Mouse (Mus musculus) heart, embryonic 11.5 days (tissue): Measurements from ENCODE around the gene Smo. TPM values are rescaled to one million over a fixed set of nuclear protein-coding genes. Genes with fewer than 3 reads are reported as not detected.

Source experiments
- ATAC-seq: fragments of 200-750 bp; cut with Nextera tagmentation; replicated peaks from 2 replicates; pipeline ENCODE4 v1.8.0; 2017; ENCODE audit warnings: moderate library complexity; ENCODE audit not compliant: insufficient number of reproducible peaks, low FRiP score, low TSS enrichment
- H3K27ac ChIP-seq: fragments of 300-500 bp; sonication (generic); 2 replicates; pipeline ENCODE4 v1.5.1; 2014; ENCODE audit warnings: mild to moderate bottlenecking, low read depth, low read length
- H3K27me3 ChIP-seq: fragments of 300-500 bp; sonication (generic); 2 replicates; pipeline ENCODE4 v1.6.1; 2014; ENCODE audit warnings: mild to moderate bottlenecking, low read length, mixed read lengths; ENCODE audit not compliant: control insufficient read depth, insufficient read depth
- H3K36me3 ChIP-seq: fragments of 300-500 bp; sonication (generic); 2 replicates; pipeline ENCODE4 v1.6.1; 2014; ENCODE audit warnings: mild to moderate bottlenecking, low read length, moderate library complexity, mixed read lengths; ENCODE audit not compliant: control insufficient read depth, insufficient read depth
- H3K4me1 ChIP-seq: fragments of 300-500 bp; sonication (generic); 2 replicates; pipeline ENCODE4 v1.6.1; 2014; ENCODE audit warnings: low read length; ENCODE audit not compliant: control insufficient read depth, insufficient read depth
- H3K4me2 ChIP-seq: fragments of 300-500 bp; sonication (generic); 2 replicates; pipeline ENCODE4 v1.6.1; 2014; ENCODE audit warnings: mild to moderate bottlenecking, moderate library complexity
- H3K4me3 ChIP-seq: fragments of 300-500 bp; sonication (generic); 2 replicates; pipeline ENCODE4 v1.5.1; 2014; ENCODE audit warnings: low read depth, low read length
- H3K9ac ChIP-seq: fragments of 300-500 bp; sonication (generic); 2 replicates; pipeline ENCODE4 v1.6.1; 2014; ENCODE audit warnings: mild to moderate bottlenecking, low read depth, low read length, moderate library complexity
- H3K9me3 ChIP-seq: fragments of 300-500 bp; sonication (generic); replicated peaks from 2 replicates; pipeline ENCODE4 v1.6.1; 2016; ENCODE audit warnings: low read length; ENCODE audit not compliant: control insufficient read depth
- WGBS: fragments of 180-500 bp; shearing (Covaris S2); extraction: QIAGEN DNeasy Blood & Tissue Kit; methylation state at CpG from one replicate; pipeline ENCODE4 v1.1.7; 2014; ENCODE audit not compliant: insufficient replicate concordance; 5-methylcytosine and 5-hydroxymethylcytosine counted together
- polyA plus RNA-seq: library from polyadenylated mRNA; unstranded; fragments of >200 nt; fragmentation: Nextera tagmentation; extraction: Ambion mirVana; gene quantifications from 2 replicates; pipeline ENCODE4 v1.2.1, GENCODE M21; 2014

Smo gene
- polyA plus RNA-seq, 1 experiment from 2014 or later = 22.4 TPM

DNA sequence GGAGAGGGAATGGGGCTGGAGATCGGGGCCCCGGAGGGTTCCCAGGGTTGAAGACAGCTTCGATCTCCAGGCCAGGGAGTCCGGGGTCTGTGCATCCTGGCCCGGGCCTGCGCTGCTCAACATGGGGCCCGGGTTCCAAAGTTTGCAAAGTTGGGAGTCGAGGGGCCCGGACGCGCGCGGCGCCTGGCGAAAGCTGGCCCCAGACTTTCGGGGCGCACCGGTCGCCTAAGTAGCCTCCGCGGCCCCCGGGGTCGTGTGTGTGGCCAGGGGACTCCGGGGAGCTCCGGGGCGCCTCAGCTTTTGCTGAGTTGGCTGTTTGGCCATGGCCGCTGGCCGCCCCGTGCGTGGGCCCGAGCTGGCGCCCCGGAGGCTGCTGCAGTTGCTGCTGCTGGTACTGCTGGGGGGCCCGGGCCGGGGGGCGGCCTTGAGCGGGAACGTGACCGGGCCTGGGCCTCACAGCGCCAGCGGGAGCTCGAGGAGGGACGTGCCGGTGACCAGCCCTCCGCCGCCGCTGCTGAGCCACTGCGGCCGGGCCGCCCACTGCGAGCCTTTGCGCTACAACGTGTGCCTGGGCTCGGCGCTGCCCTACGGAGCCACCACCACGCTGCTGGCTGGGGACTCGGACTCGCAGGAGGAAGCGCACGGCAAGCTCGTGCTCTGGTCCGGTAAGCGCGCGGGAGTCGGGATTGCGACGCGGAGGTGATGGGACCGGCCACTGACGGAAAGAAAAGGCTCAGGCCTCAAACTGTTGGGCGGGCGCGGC is 567 bp downstream of the Smo start:
- ATAC-seq = peak; percentile 60
- Histone ChIP-seq H3K27ac (peak overlapping the region; percentile 98), H3K36me3 (no peaks in the 10 kb centered on the region), H3K4me2 (peak overlapping the region; percentile 84), H3K4me3 (peak overlapping the region; percentile 92), H3K9me3 (no peaks in the 10 kb centered on the region), H3K27me3 (no peaks in the 10 kb centered on the region), H3K4me1 (0 out of 2 replicates have a peak, but pooled peaks cover 3% of the 10 kb centered on the region), H3K9ac (peak overlapping the region; percentile 96)
- WGBS = under 1% methylated on average over 75 of the region's 75 CpGs

DNA sequence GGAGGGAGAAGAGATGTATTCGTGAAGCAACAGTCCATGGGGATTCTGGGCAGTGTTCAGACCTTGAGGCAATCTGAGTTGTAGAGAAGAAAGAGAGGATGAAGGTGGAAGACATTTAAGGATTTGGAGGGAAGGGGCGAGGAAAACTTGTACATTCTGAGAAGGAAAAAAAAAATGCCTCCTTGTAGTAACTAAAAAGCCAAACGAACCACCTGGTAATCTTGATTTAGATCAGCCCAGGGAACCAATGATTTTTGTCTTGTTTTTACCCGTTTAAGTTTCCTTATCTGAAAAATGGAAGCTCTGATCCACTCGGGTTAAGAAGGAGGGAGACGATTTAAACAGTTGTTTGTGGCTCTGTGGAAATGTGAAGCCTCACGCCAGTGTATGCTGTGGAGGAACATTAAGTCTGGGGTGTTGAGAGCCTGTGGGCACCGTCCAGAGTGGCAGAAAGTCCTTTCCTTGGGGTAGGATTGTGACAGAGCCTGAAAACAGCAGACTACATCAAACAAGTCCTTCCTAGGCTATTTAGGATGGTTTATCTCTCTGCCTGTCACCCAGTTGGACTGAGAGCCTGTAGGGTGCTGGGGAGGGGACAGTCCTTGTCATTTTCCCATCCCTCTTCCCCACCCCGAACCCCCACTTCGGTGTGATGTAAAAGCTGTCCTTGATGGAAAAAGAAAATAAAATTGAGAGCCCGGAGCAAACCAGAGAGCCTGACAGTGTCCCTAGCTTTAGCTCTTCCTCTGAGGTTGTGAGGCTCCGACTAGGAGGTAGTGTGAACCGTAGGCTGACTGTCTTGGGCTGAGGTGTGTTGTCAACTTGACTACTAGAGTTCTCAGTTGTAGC is 1.5 kb downstream of the Smo start:
- Histone ChIP-seq H3K4me2 (peak overlapping the region; percentile 84), H3K9ac (peak overlapping the region; percentile 96), H3K36me3 (no peaks in the 10 kb centered on the region), H3K27me3 (no peaks in the 10 kb centered on the region), H3K4me3 (peak overlapping the region; percentile 92), H3K9me3 (no peaks in the 10 kb centered on the region), H3K4me1 (0 out of 2 replicates have a peak, but pooled peaks cover 3% of the 10 kb centered on the region), H3K27ac (peak overlapping the region; percentile 98; the same call in 1 of the 2 replicates)
- WGBS = 12% methylated on average over 13 of the region's 13 CpGs
- ATAC-seq = no peak

DNA sequence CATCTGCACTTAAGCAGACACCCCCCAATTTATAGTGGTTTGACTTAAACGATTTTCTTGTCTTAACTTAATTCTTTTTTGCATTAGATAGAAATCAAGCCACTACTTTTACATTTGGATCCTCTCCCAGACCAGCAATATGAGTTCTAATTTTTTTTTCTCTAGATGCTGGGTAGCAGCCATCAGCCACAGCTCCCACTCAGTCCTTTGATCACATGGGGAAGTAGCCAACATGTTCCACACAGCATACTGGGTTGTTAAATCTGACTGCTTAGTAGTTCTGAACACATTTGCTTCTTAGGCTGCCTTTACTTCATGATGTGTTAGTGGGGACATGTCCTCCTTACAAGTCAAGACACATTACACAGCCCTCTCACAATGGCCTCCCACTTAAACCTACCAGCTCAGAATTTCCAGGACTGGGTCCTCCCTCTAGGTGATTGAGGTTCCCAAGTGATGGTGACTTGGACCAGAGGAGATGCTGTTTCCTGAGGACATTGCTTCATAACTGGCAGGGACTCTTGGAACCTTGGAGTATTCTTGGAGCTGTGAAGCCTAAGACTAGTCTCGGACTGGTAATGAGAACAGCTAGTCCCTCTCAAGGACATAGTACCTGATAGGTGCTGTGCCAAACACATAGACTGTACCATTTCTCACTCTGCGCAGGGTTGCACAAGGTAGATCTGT is 16.3 kb downstream of the Smo start:
- H3K27me3 ChIP-seq = no peaks in the 10 kb centered on the region
- ATAC-seq = no peak
- no peak overlapping the region for H3K9ac ChIP-seq
- 88% methylated on average over 3 of the region's 3 CpGs for WGBS
- no peak overlapping the region for H3K4me2 ChIP-seq
- peaks cover 9% of the 10 kb centered on the region for H3K9me3 ChIP-seq
- H3K4me1 ChIP-seq = no peaks in the 10 kb centered on the region
- no peak overlapping the region for H3K4me3 ChIP-seq
- H3K27ac ChIP-seq = no peak overlapping the region
- H3K36me3 ChIP-seq = peaks cover 11% of the 10 kb centered on the region; the same call in 1 of the 2 replicates

DNA sequence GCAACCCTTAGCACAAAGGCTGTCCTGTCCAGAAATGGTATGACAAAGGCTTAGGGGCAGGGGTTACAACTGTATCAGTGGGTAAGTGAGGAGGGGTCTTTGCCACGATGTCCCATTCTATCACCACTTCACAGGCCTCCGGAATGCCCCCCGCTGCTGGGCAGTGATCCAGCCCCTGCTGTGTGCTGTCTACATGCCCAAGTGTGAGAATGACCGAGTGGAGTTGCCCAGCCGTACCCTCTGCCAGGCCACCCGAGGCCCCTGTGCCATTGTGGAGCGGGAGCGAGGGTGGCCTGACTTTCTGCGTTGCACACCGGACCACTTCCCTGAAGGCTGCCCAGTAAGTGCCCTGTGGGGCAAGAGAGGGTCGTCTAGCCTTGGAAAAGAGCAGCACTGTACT is 18.0 kb downstream of the Smo start:
- peaks cover 14% of the 10 kb centered on the region for H3K36me3 ChIP-seq
- 89% methylated on average over 11 of the region's 11 CpGs for WGBS

DNA sequence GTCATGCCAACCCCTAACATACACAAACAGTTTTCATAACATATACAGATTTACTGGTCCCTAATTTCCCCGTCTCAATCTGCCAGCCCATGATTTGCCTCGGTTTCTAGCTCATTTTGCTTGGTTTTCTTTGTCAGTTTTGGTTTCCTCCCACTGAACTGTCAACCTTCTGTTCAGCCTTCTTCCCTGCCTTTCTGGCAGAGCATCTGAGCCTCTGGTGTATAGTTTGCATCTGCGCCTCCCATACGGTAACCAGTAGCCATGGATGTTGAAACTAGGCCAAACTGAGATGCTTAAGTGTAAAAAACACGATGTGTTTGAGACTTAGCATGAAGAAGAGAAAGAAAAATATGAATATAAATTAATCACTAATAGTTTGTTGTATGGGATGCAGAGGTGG is 20.7 kb downstream of the Smo start:
- WGBS = 86% methylated on average over 5 of the region's 5 CpGs
- no peaks in the 10 kb centered on the region for H3K9me3 ChIP-seq

More for the DNA sequence above, 18.0 kb downstream of the Smo start:
- Histone ChIP-seq H3K9ac (no peak overlapping the region), H3K27ac (no peak overlapping the region), H3K9me3 (peaks cover 6% of the 10 kb centered on the region), H3K27me3 (no peaks in the 10 kb centered on the region), H3K4me3 (no peak overlapping the region), H3K4me1 (no peaks in the 10 kb centered on the region), H3K4me2 (no peak overlapping the region)
- ATAC-seq = no peak

DNA sequence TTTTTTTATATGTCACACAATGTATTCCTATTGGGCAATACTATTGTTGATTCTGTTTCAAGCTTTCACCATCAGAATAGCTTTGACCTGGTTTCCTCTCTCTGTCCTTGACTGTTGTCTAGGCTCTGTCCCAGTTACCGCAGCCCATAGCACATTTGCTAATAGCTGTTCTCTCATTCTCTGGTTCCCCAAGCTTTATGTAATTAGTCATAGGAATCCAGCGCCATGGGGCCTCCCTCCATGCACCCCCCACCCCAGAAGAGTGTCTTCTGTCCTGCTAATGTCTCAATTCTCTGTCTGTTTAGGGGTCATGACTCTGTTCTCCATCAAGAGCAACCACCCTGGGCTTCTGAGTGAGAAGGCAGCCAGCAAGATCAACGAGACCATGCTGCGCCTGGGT is 21.2 kb downstream of the Smo start:
- Histone ChIP-seq H3K36me3 (peaks cover 20% of the 10 kb centered on the region), H3K4me2 (no peak overlapping the region), H3K9me3 (no peaks in the 10 kb centered on the region), H3K4me3 (no peak overlapping the region), H3K27me3 (no peaks in the 10 kb centered on the region), H3K9ac (no peak overlapping the region), H3K4me1 (no peaks in the 10 kb centered on the region), H3K27ac (no peak overlapping the region)
- ATAC-seq = no peak
- WGBS = 88% methylated on average over 4 of the region's 4 CpGs

More for the DNA sequence above, 20.7 kb downstream of the Smo start:
- Histone ChIP-seq H3K27me3 (no peaks in the 10 kb centered on the region), H3K9ac (no peak overlapping the region), H3K4me1 (no peaks in the 10 kb centered on the region), H3K27ac (no peak overlapping the region), H3K36me3 (peaks cover 20% of the 10 kb centered on the region), H3K4me2 (no peak overlapping the region), H3K4me3 (no peak overlapping the region)
- ATAC-seq = no peak

DNA sequence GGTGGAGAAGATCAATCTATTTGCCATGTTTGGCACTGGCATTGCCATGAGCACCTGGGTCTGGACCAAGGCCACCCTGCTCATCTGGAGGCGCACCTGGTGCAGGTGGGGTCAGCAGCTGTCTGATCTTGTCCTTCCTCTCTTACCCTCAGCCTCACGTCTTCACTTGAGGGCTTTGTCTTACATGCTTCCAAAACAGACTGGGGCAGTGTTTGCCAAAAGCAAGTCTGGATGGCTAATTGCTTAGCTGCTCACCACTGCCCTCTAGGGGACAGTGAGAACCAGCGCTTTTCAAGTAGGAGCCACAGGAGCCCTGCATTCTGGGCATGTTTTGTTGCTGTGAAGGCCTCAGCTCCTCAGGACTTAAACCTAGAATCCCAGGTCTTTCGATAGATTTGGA is 23.1 kb downstream of the Smo start:
- Histone ChIP-seq H3K27ac (no peak overlapping the region), H3K4me2 (no peak overlapping the region), H3K36me3 (peaks cover 19% of the 10 kb centered on the region), H3K4me1 (no peaks in the 10 kb centered on the region), H3K9ac (no peak overlapping the region), H3K9me3 (no peaks in the 10 kb centered on the region), H3K4me3 (no peak overlapping the region), H3K27me3 (no peaks in the 10 kb centered on the region)
- WGBS = 40% methylated on average over 4 of the region's 4 CpGs
- ATAC-seq = no peak

DNA sequence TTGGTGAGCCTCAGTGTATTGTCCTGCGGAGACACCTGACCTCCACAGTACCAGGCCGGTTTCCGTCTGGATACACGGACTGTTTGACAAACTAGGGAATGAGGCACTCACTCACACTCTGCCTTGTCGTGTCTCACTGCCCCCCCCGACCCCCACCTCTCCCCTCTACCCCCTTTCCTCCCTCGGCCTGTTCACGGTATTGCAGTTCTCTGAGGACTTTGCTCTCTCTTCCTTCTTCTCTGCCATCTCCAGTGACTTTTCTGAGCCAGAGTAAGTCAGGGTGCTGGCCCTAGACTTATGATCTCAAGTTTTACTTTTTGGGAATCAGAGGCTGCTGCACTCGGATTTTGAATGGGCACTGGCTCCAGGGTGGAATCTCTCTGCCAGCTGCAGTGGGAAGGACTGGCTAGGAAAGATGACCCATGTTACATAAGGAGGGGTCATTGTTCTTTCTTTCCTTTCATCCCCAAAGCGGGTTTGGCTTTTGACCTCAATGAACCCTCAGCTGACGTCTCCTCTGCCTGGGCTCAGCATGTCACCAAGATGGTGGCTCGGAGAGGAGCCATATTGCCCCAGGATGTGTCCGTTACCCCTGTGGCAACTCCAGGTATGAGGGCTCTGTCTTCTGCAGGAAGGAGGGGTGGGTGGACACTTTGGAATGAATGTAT is 23.8 kb downstream of the Smo start:
- Histone ChIP-seq H3K4me3 (no peak overlapping the region), H3K9me3 (no peaks in the 10 kb centered on the region), H3K9ac (no peak overlapping the region), H3K27ac (no peak overlapping the region), H3K4me1 (no peaks in the 10 kb centered on the region), H3K4me2 (no peak overlapping the region), H3K27me3 (no peaks in the 10 kb centered on the region), H3K36me3 (peaks cover 16% of the 10 kb centered on the region)
- WGBS = 80% methylated on average over 13 of the region's 13 CpGs
- no peak for ATAC-seq
